Mouse (Mus musculus): ENCODE results near the gene Meis2.

DNA sequence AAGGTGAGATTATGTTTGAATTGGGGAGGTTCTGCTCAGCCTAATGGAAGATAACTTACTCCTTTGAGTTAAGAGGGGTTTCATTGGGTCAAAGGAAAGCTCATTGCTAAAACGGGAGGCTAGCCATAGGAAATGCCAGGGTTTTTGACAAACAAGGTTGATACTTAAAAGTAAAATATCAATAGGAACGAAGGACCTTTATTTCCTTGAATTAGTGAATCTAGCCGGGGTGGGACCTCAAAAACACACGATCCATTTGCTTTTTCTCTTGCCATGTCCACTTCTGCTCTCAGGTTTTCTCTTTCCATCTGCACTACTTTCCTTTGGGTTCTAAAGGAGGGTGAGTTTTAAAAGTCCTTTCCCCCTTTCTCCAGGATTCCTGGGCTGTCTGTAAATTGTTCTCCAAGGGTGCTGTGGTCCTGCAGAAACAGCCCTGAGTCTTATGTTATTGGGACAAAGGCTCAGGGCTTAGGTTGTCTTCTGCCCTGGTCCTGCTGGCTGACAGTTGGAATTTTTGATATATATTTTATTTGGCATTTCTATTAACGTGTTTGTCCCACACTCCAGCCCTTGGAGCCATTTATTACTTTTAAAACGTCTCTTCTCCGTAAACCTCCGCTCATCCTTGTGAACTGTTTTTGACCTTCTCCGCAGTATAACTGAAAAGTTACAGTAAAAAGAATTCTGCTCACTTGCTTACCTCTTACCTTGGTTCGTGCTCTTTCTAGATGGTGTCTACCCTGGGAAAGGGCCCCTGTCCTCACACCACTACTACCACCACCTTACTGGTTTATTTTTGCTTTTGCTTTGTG lies 5.2 kb upstream of the Meis2 start:
- TF ChIP-seq CTCF (conservative IDR thresholded peaks at IDR 0.05; ENCODE audit: low read length) (no peak), NANOG (IDR thresholded peaks at IDR 0.05; ENCODE audit: borderline replicate concordance, low read length) (no peak)
